Mouse (Mus musculus) CH12.LX (cell line): ENCODE measurements at regions not wholly inside any gene's neighbourhood (a gene's known extent, or its start where the extent isn't known, plus 50 kb on each side); places are given as distances from the start of the nearest gene placed in this dataset.

Experiments used
- DNase-seq: peaks from one replicate; pipeline ENCODE4 v3.0.0-alpha.2; 2013; ENCODE audit errors: extremely low read depth
- H3K27ac ChIP-seq: 2 replicates; pipeline ENCODE4 v1.5.1; 2012; ENCODE audit warnings: low read depth, mild to moderate bottlenecking, control low read depth, moderate library complexity; ENCODE audit not compliant: insufficient read depth
- H3K27me3 ChIP-seq: replicated peaks from 2 replicates; pipeline ENCODE3; 2012; ENCODE audit warnings: inconsistent platforms
- H3K36me3 ChIP-seq, 2 experiments: replicated peaks in 1 of 2; 2 replicates each; pipeline versions ENCODE3 to v1.6.1; 2012; ENCODE audit warnings: inconsistent platforms in 1 of 2, low read length in 1 of 2, mild to moderate bottlenecking in 1 of 2, mixed read lengths in 1 of 2, moderate library complexity in 1 of 2; ENCODE audit not compliant: control insufficient read depth in 1 of 2, insufficient read depth in 1 of 2
- H3K4me1 ChIP-seq, 2 experiments: 2 replicates each; pipeline ENCODE4 v1.6.1; 2012; ENCODE audit warnings: inconsistent platforms in 1 of 2, moderate library complexity in 1 of 2; ENCODE audit not compliant: insufficient read depth in 2 of 2, control insufficient read depth in 1 of 2
- H3K4me2 ChIP-seq: 2 replicates; pipeline ENCODE4 v1.6.1; 2012; ENCODE audit warnings: low read depth, mild to moderate bottlenecking, control low read depth; ENCODE audit not compliant: poor library complexity, insufficient read depth, severe bottlenecking
- H3K4me3 ChIP-seq, 3 experiments: fragments of 150-350 bp in 1 of 3; sonication (generic) in 1 of 3; replicated peaks in 1 of 3; 2 replicates each; pipeline versions ENCODE3 to v1.5.1; 2011 to 2012; ENCODE audit warnings: low read depth in 2 of 3, low read length in 2 of 3, mild to moderate bottlenecking in 2 of 3, moderate library complexity in 2 of 3, control low read depth in 1 of 3, improper control_type of control experiment in 1 of 3, inconsistent platforms in 1 of 3, mixed read lengths in 1 of 3; ENCODE audit not compliant: poor library complexity in 1 of 3
- H3K79me2 ChIP-seq: replicated peaks from 2 replicates; pipeline ENCODE4 v1.6.1; 2012; ENCODE audit warnings: mild to moderate bottlenecking, moderate library complexity; ENCODE audit not compliant: control insufficient read depth, poor library complexity, insufficient read depth, severe bottlenecking; ENCODE audit errors: extremely low read depth
- H3K9ac ChIP-seq: 2 replicates; pipeline ENCODE4 v1.6.1; 2012; ENCODE audit warnings: low read depth, mild to moderate bottlenecking, control low read depth, moderate library complexity; ENCODE audit not compliant: insufficient read depth
- H3K9me3 ChIP-seq: replicated peaks from 2 replicates; pipeline ENCODE3; 2012; ENCODE audit warnings: low read length, inconsistent platforms, mixed read lengths
- CHD2 ChIP-seq: IDR thresholded peaks from 2 replicates; pipeline ENCODE4 v1.6.1; 2011; ENCODE audit warnings: low read length, improper control_type of control experiment
- CTCF ChIP-seq, 2 experiments: IDR thresholded peaks in 1 of 2; conservative IDR thresholded peaks in 1 of 2; 2 replicates each; pipeline ENCODE4 v1.5.1; 2011 to 2012; ENCODE audit warnings: low read depth in 2 of 2, low read length in 2 of 2, improper control_type of control experiment in 1 of 2, inconsistent platforms in 1 of 2, mild to moderate bottlenecking in 1 of 2, moderate library complexity in 1 of 2
- E2F4 ChIP-seq: IDR thresholded peaks from 2 replicates; pipeline ENCODE4 v1.6.1; 2011; ENCODE audit warnings: low read depth, low read length, improper control_type of control experiment; ENCODE audit not compliant: insufficient replicate concordance
- ELF1 ChIP-seq: IDR thresholded peaks from 2 replicates; pipeline ENCODE4 v1.6.1; 2014; ENCODE audit warnings: low read depth, mild to moderate bottlenecking, inconsistent platforms, low read length, improper control_type of control experiment
- EP300 ChIP-seq: IDR thresholded peaks from 2 replicates; pipeline ENCODE4 v1.6.1; 2011; ENCODE audit warnings: low read length, improper control_type of control experiment
- HCFC1 ChIP-seq: IDR thresholded peaks from 2 replicates; pipeline ENCODE4 v1.6.1; 2012; ENCODE audit warnings: low read depth, mild to moderate bottlenecking, inconsistent platforms, low read length, improper control_type of control experiment
- IRF4 ChIP-seq: IDR thresholded peaks from 2 replicates; pipeline ENCODE4 v1.6.1; 2014; ENCODE audit warnings: low read depth, mild to moderate bottlenecking, inconsistent platforms, low read length, improper control_type of control experiment
- JUND ChIP-seq: conservative IDR thresholded peaks from 2 replicates; pipeline ENCODE4 v1.6.1; 2011; ENCODE audit warnings: low read depth, low read length, improper control_type of control experiment
- MAFK ChIP-seq: IDR thresholded peaks from 2 replicates; pipeline ENCODE4 v1.6.1; 2011; ENCODE audit warnings: low read length, improper control_type of control experiment; ENCODE audit not compliant: insufficient replicate concordance
- MAX ChIP-seq: IDR thresholded peaks from 2 replicates; pipeline ENCODE4 v1.6.1; 2011; ENCODE audit warnings: low read length, improper control_type of control experiment
- MAZ ChIP-seq: IDR thresholded peaks from 2 replicates; pipeline ENCODE4 v1.6.1; 2012; ENCODE audit warnings: low read depth, mild to moderate bottlenecking, inconsistent platforms, low read length, improper control_type of control experiment, moderate library complexity
- MEF2A ChIP-seq: IDR thresholded peaks from 2 replicates; pipeline ENCODE4 v1.6.1; 2014; ENCODE audit warnings: low read depth, mild to moderate bottlenecking, inconsistent platforms, low read length, improper control_type of control experiment, borderline replicate concordance
- MXI1 ChIP-seq: IDR thresholded peaks from 2 replicates; pipeline ENCODE4 v1.6.1; 2011; ENCODE audit warnings: mild to moderate bottlenecking, low read depth, low read length, improper control_type of control experiment
- MYC ChIP-seq: IDR thresholded peaks from 2 replicates; pipeline ENCODE4 v1.6.1; 2011; ENCODE audit warnings: low read depth, mild to moderate bottlenecking, improper control_type of control experiment, low read length
- NELFE ChIP-seq: IDR thresholded peaks from 2 replicates; pipeline ENCODE4 v1.6.1; 2011; ENCODE audit warnings: low read depth, low read length, improper control_type of control experiment
- POLR2A ChIP-seq: IDR thresholded peaks from 2 replicates; pipeline ENCODE4 v1.6.1; 2011; ENCODE audit warnings: low read depth, mild to moderate bottlenecking, improper control_type of control experiment, low read length
- RCOR1 ChIP-seq: conservative IDR thresholded peaks from 2 replicates; pipeline ENCODE4 v1.6.1; 2012; ENCODE audit warnings: low read depth, mild to moderate bottlenecking, inconsistent platforms, low read length, improper control_type of control experiment
- SIN3A ChIP-seq: IDR thresholded peaks from 2 replicates; pipeline ENCODE4 v1.6.1; 2012; ENCODE audit warnings: low read length, improper control_type of control experiment, inconsistent platforms
- TBP ChIP-seq: conservative IDR thresholded peaks from 2 replicates; pipeline ENCODE4 v1.6.1; 2011; ENCODE audit warnings: low read depth, low read length, improper control_type of control experiment
- UBTF ChIP-seq: IDR thresholded peaks from 2 replicates; pipeline ENCODE4 v1.6.1; 2012; ENCODE audit warnings: low read depth, mild to moderate bottlenecking, inconsistent platforms, low read length, improper control_type of control experiment, moderate library complexity
- USF1 ChIP-seq: IDR thresholded peaks from 2 replicates; pipeline ENCODE4 v1.6.1; 2014; ENCODE audit warnings: low read depth, mild to moderate bottlenecking, inconsistent platforms, low read length, improper control_type of control experiment
- ZC3H11A ChIP-seq: IDR thresholded peaks from 2 replicates; pipeline ENCODE4 v1.6.1; 2012; ENCODE audit warnings: low read depth, mild to moderate bottlenecking, inconsistent platforms, low read length, improper control_type of control experiment
- ZNF384 ChIP-seq: IDR thresholded peaks from 2 replicates; pipeline ENCODE4 v1.6.1; 2012; ENCODE audit warnings: low read depth, low read length, improper control_type of control experiment, inconsistent platforms
- dilution Hi-C: fragments of 300-500 bp; cut with MboI; formaldehyde crosslinking; loops from 2 replicates; pipeline ENCODE4 v1.14.3; 2020; ENCODE audit warnings: low sequenced_read_pairs; ENCODE audit not compliant: extremely low pct_unique_long_range_greater_than_20kb, extremely low pct_ligation_motif_present
- in situ Hi-C: fragments of 300-500 bp; cut with MboI; formaldehyde crosslinking; loops from 3 replicates; pipeline ENCODE4 v1.14.3; 2019; ENCODE audit warnings: low sequenced_read_pairs, low pct_ligation_motif_present, low pct_unique_long_range_greater_than_20kb, mixed read lengths

- Histone ChIP-seq H3K4me2 (peak overlapping the region; percentile 58; the same call in 1 of the 2 replicates), H3K4me3 (no peak overlapping the region), H3K79me2 (no peaks in the 10 kb centered on the region), H3K27ac (no peak overlapping the region), H3K27me3 (peaks cover 31% of the 10 kb centered on the region), H3K36me3 (no peaks in the 10 kb centered on the region), H3K9me3 (no peaks in the 10 kb centered on the region), H3K4me1 (no peaks in the 10 kb centered on the region), H3K9ac (no peak overlapping the region)
- no peak for TF ChIP-seq SIN3A
- TF ChIP-seq TBP, result no peak
- TF ChIP-seq MAFK, result no peak
- no peak for TF ChIP-seq CTCF (conservative IDR thresholded peaks at IDR 0.05 in 1 of 2, IDR thresholded peaks at IDR 0.05 in 1 of 2; ENCODE audit: low read depth in 2 of 2, low read length in 2 of 2)
- TF ChIP-seq JUND, result no peak
- no peak for TF ChIP-seq MYC
- TF ChIP-seq MAX, result no peak
- no peak for TF ChIP-seq ZNF384
- TF ChIP-seq IRF4, result no peak
- TF ChIP-seq E2F4, result no peak
- TF ChIP-seq HCFC1, result no peak
- no peak for TF ChIP-seq NELFE
- TF ChIP-seq USF1, result no peak
- TF ChIP-seq EP300, result no peak
- TF ChIP-seq MEF2A, result no peak
- TF ChIP-seq RCOR1, result no peak
- dilution Hi-C loops (no loop called here), in situ Hi-C loops (no loop called here)
- DNase-seq, result no peak
These were observed 169.2 kb downstream of the Foxa2 start for GRCm38 (mm10) chr2:147877543-147877904.

GRCm38 (mm10) chr2:147876708-147877542 lies 169.8 kb downstream of the Foxa2 start:
- Histone ChIP-seq H3K27me3 (peaks cover 31% of the 10 kb centered on the region), H3K4me3 (no peak overlapping the region), H3K9me3 (no peaks in the 10 kb centered on the region), H3K27ac (no peak overlapping the region), H3K9ac (no peak overlapping the region)
- DNase-seq, result no peak
- in situ Hi-C loops, result no loop called here
- TF ChIP-seq MXI1 (no peak), MAZ (no peak), ZC3H11A (no peak), POLR2A (no peak), MEF2A (no peak), MAX (no peak), UBTF (no peak), ZNF384 (no peak), ELF1 (no peak), CTCF (conservative IDR thresholded peaks at IDR 0.05 in 1 of 2, IDR thresholded peaks at IDR 0.05 in 1 of 2; ENCODE audit: low read depth in 2 of 2, low read length in 2 of 2) (no peak), MAFK (no peak), CHD2 (no peak)
- TF ChIP-seq, all 38 proteins: peak for 0
- H3K36me3 ChIP-seq, result no peaks in the 10 kb centered on the region
- dilution Hi-C loops, result no loop called here
- H3K4me1 ChIP-seq, result no peaks in the 10 kb centered on the region
- peak overlapping the region; percentile 58; the same call in 1 of the 2 replicates for H3K4me2 ChIP-seq
- H3K79me2 ChIP-seq, result no peaks in the 10 kb centered on the region
